Mouse (Mus musculus): ENCODE results near the gene Ndrg2. TPM values are rescaled to one million over a fixed set of nuclear protein-coding genes. Genes with fewer than 3 reads are reported as not detected.

Gene Ndrg2
- 220 and 235 TPM in 2 replicates for polyA plus RNA-seq (2012; rRNA removed)

GRCm38 (mm10) chr14:51913960-51914762 lies at the start of gene Ndrg2:
Gene Ndrg2 (minus strand): TSS chr14:51914158.
- H3K36me3 ChIP-seq (ENCODE audit: control insufficient read depth, insufficient read depth, low read length), result no peaks in the 10 kb centered on the region
- H3K27me3 ChIP-seq (replicated peaks; ENCODE audit: control insufficient read depth, insufficient read depth, low read length), result no peaks in the 10 kb centered on the region
- peak within 1 kb of the TSS; percentile 51 for H3K4me3 ChIP-seq (ENCODE audit: insufficient read depth, low read depth, low read length)
- peak; percentile 83 for DNase-seq
- H3K4me1 ChIP-seq (ENCODE audit: control insufficient read depth, insufficient read depth, low read length), result 0 out of 2 replicates have a peak, but pooled peaks cover 2% of the 10 kb centered on the region
- TF ChIP-seq POLR2A (IDR thresholded peaks at IDR 0.05; ENCODE audit: low read depth, low read length) (no peak), CTCF (conservative IDR thresholded peaks at IDR 0.05; ENCODE audit: insufficient read depth, insufficient read length, low read depth, low read length) (no peak)
- WGBS, result 7% methylated on average over 20 of the region's 23 CpGs
- H3K27ac ChIP-seq (ENCODE audit: insufficient read depth, low read depth, low read length), result peak within 1 kb of the TSS; percentile 78

- H3K36me3 ChIP-seq (ENCODE audit: control insufficient read depth, insufficient read depth, low read length), result no peaks in the 10 kb centered on the region
- no peak overlapping the region for H3K4me3 ChIP-seq (ENCODE audit: insufficient read depth, low read depth, low read length)
- no peaks in the 10 kb centered on the region for H3K27me3 ChIP-seq (replicated peaks; ENCODE audit: control insufficient read depth, insufficient read depth, low read length)
- TF ChIP-seq POLR2A (IDR thresholded peaks at IDR 0.05; ENCODE audit: low read depth, low read length), result no peak
- TF ChIP-seq CTCF (conservative IDR thresholded peaks at IDR 0.05; ENCODE audit: insufficient read depth, insufficient read length, low read depth, low read length), result no peak
- DNase-seq, result no peak
- H3K27ac ChIP-seq (ENCODE audit: insufficient read depth, low read depth, low read length), result no peak overlapping the region
- WGBS, result 61% methylated on average over 2 of the region's 2 CpGs
- no peaks in the 10 kb centered on the region for H3K4me1 ChIP-seq (ENCODE audit: control insufficient read depth, insufficient read depth, low read length)
Observed at GRCm38 (mm10) chr14:51960316-51960715, 46.4 kb upstream of the Ndrg2 start.

- H3K36me3 ChIP-seq (ENCODE audit: control insufficient read depth, insufficient read depth, low read length), result no peaks in the 10 kb centered on the region
- TF ChIP-seq POLR2A (IDR thresholded peaks at IDR 0.05; ENCODE audit: low read depth, low read length) (no peak), CTCF (conservative IDR thresholded peaks at IDR 0.05; ENCODE audit: insufficient read depth, insufficient read length, low read depth, low read length) (no peak)
- no peaks in the 10 kb centered on the region for H3K4me1 ChIP-seq (ENCODE audit: control insufficient read depth, insufficient read depth, low read length)
- H3K27me3 ChIP-seq (replicated peaks; ENCODE audit: control insufficient read depth, insufficient read depth, low read length), result no peaks in the 10 kb centered on the region
- H3K27ac ChIP-seq (ENCODE audit: insufficient read depth, low read depth, low read length), result no peak overlapping the region
- WGBS, result 80% methylated on average over 6 of the region's 6 CpGs
- H3K4me3 ChIP-seq (ENCODE audit: insufficient read depth, low read depth, low read length), result no peak overlapping the region
- no peak for DNase-seq
Observed at GRCm38 (mm10) chr14:51943336-51943735, 29.4 kb upstream of the Ndrg2 start.

GRCm38 (mm10) chr14:51942236-51942635 lies 28.3 kb upstream of the Ndrg2 start:
- 48% methylated on average over 7 of the region's 7 CpGs for WGBS

GRCm38 (mm10) chr14:51941577-51941976 lies 27.6 kb upstream of the Ndrg2 start:
- no peak for DNase-seq
- peak overlapping the region; percentile 62 for H3K27ac ChIP-seq (ENCODE audit: insufficient read depth, low read depth, low read length)
- no peak for TF ChIP-seq CTCF (conservative IDR thresholded peaks at IDR 0.05; ENCODE audit: insufficient read depth, insufficient read length, low read depth, low read length)
- TF ChIP-seq POLR2A (IDR thresholded peaks at IDR 0.05; ENCODE audit: low read depth, low read length), result no peak
- H3K4me1 ChIP-seq (ENCODE audit: control insufficient read depth, insufficient read depth, low read length), result no peaks in the 10 kb centered on the region; the same call in 1 of the 2 replicates
- H3K27me3 ChIP-seq (replicated peaks; ENCODE audit: control insufficient read depth, insufficient read depth, low read length), result no peaks in the 10 kb centered on the region
- 49% methylated on average over 9 of the region's 9 CpGs for WGBS
- H3K36me3 ChIP-seq (ENCODE audit: control insufficient read depth, insufficient read depth, low read length), result no peaks in the 10 kb centered on the region
- H3K4me3 ChIP-seq (ENCODE audit: insufficient read depth, low read depth, low read length), result no peak overlapping the region

More at GRCm38 (mm10) chr14:51942236-51942635, 28.3 kb upstream of the Ndrg2 start:
- Histone ChIP-seq H3K4me3 (ENCODE audit: insufficient read depth, low read depth, low read length) (no peak overlapping the region), H3K4me1 (ENCODE audit: control insufficient read depth, insufficient read depth, low read length) (no peaks in the 10 kb centered on the region; the same call in 1 of the 2 replicates), H3K27ac (ENCODE audit: insufficient read depth, low read depth, low read length) (no peak overlapping the region), H3K36me3 (ENCODE audit: control insufficient read depth, insufficient read depth, low read length) (no peaks in the 10 kb centered on the region), H3K27me3 (replicated peaks; ENCODE audit: control insufficient read depth, insufficient read depth, low read length) (no peaks in the 10 kb centered on the region)
- TF ChIP-seq POLR2A (IDR thresholded peaks at IDR 0.05; ENCODE audit: low read depth, low read length) (no peak), CTCF (conservative IDR thresholded peaks at IDR 0.05; ENCODE audit: insufficient read depth, insufficient read length, low read depth, low read length) (no peak)
- DNase-seq, result no peak

GRCm38 (mm10) chr14:51940944-51941560 lies 27.1 kb upstream of the Ndrg2 start:
- Histone ChIP-seq H3K27ac (ENCODE audit: insufficient read depth, low read depth, low read length) (peak overlapping the region; percentile 62), H3K4me1 (ENCODE audit: control insufficient read depth, insufficient read depth, low read length) (no peaks in the 10 kb centered on the region; the same call in 1 of the 2 replicates), H3K4me3 (ENCODE audit: insufficient read depth, low read depth, low read length) (no peak overlapping the region), H3K36me3 (ENCODE audit: control insufficient read depth, insufficient read depth, low read length) (no peaks in the 10 kb centered on the region), H3K27me3 (replicated peaks; ENCODE audit: control insufficient read depth, insufficient read depth, low read length) (no peaks in the 10 kb centered on the region)
- TF ChIP-seq POLR2A (IDR thresholded peaks at IDR 0.05; ENCODE audit: low read depth, low read length) (no peak), CTCF (conservative IDR thresholded peaks at IDR 0.05; ENCODE audit: insufficient read depth, insufficient read length, low read depth, low read length) (no peak)
- 39% methylated on average over 8 of the region's 8 CpGs for WGBS
- DNase-seq, result peak; percentile 76

- no peak for DNase-seq
- no peak overlapping the region for H3K27ac ChIP-seq (ENCODE audit: insufficient read depth, low read depth, low read length)
- no peak overlapping the region for H3K4me3 ChIP-seq (ENCODE audit: insufficient read depth, low read depth, low read length)
- H3K27me3 ChIP-seq (replicated peaks; ENCODE audit: control insufficient read depth, insufficient read depth, low read length), result no peaks in the 10 kb centered on the region
- TF ChIP-seq CTCF (conservative IDR thresholded peaks at IDR 0.05; ENCODE audit: insufficient read depth, insufficient read length, low read depth, low read length), result no peak
- TF ChIP-seq POLR2A (IDR thresholded peaks at IDR 0.05; ENCODE audit: low read depth, low read length), result no peak
- no peaks in the 10 kb centered on the region for H3K36me3 ChIP-seq (ENCODE audit: control insufficient read depth, insufficient read depth, low read length)
- 89% methylated on average over 9 of the region's 9 CpGs for WGBS
- H3K4me1 ChIP-seq (ENCODE audit: control insufficient read depth, insufficient read depth, low read length), result no peaks in the 10 kb centered on the region; the same call in 1 of the 2 replicates
Observed at GRCm38 (mm10) chr14:51939005-51939404, 25.0 kb upstream of the Ndrg2 start.

Measured in kidney, adult 2 months (tissue).